8 mouse cellular contexts compared by ENCODE assay signal in genomic region chr1:181257585-181258555, GRCm38 (mm10). TPM values are rescaled to one million over a fixed set of nuclear protein-coding genes. Genes with fewer than 3 reads are reported as not detected.
DNase-seq lines count a peak whose midpoint lies in the region; TF ChIP-seq lines count a peak whose summit lies in the region.

No protein-coding gene starts in this region.

- peak; percentile 34 for DNase-seq in thymus, postnatal 0 days (ENCODE audit: low spot score)
- no peak for DNase-seq in thymus, postnatal 25 days
- peak; percentile 54 for DNase-seq in gastrocnemius, postnatal 14 days
- DNase-seq in kidney, adult 2 months = peak; percentile 78
- DNase-seq in lung, postnatal 25 days (ENCODE audit: low spot score) = peak; percentile 58
- DNase-seq in right cerebral cortex, postnatal 25 days = no peak
- no peak for DNase-seq in ovary, postnatal 10 days (ENCODE audit: low spot score)
- no peak for DNase-seq in spleen, adult 12 weeks (ENCODE audit: low spot score)

- H3K36me3 ChIP-seq in kidney, adult 2 months (ENCODE audit: control insufficient read depth, insufficient read depth, low read length) = no peaks in the 10 kb centered on the region

- H3K4me3 ChIP-seq in kidney, adult 2 months (ENCODE audit: insufficient read depth, low read depth, low read length) = no peak overlapping the region

- intact Hi-C loops in gastrocnemius, postnatal 14 days (cut with DNase I; ENCODE audit: low total_unique reads) = no loop called here

- peaks cover 27% of the 10 kb centered on the region; the same call in 1 of the 2 replicates for H3K4me1 ChIP-seq in kidney, adult 2 months (ENCODE audit: control insufficient read depth, insufficient read depth, low read length)

- WGBS in kidney, adult 2 months = 59% methylated on average over 20 of the region's 20 CpGs

- no peaks in the 10 kb centered on the region for H3K27me3 ChIP-seq in kidney, adult 2 months (replicated peaks; ENCODE audit: control insufficient read depth, insufficient read depth, low read length)

- TF ChIP-seq POLR2A in kidney, adult 2 months (IDR thresholded peaks at IDR 0.05; ENCODE audit: low read depth, low read length) = no peak

- peak overlapping the region; percentile 59 for H3K27ac ChIP-seq in kidney, adult 2 months (ENCODE audit: insufficient read depth, low read depth, low read length)

- no peak for TF ChIP-seq CTCF in kidney, adult 2 months (conservative IDR thresholded peaks at IDR 0.05; ENCODE audit: insufficient read depth, insufficient read length, low read depth, low read length)

RNA-seq across cellular contexts. Expression of gene Wdr26, which starts 46.1 kb away (rescaled TPM):
- polyA plus RNA-seq in thymus, postnatal 0 days (2015; fragmentation: Nextera tagmentation; extraction: Ambion mirVana) = 47.9 and 56.5 TPM in 2 replicates
- total RNA-seq in gastrocnemius, postnatal 14 days (2021) = 100 to 1,000 TPM in 1 of 2 experiments, 10 to 100 TPM in 1; 96.7 to 110 TPM
- 28.5 and 32.1 TPM in 2 replicates for polyA plus RNA-seq in kidney, adult 2 months (2012; rRNA removed)

Comparison
In these comparisons a context has a peak if more than half of its experiments do, and no peak if none do; other contexts are left out.
1. DNase-seq: peak in thymus, postnatal 0 days (single experiment), gastrocnemius, postnatal 14 days (single experiment), kidney, adult 2 months (single experiment) and lung, postnatal 25 days (single experiment); none in thymus, postnatal 25 days (single experiment), right cerebral cortex, postnatal 25 days (single experiment), ovary, postnatal 10 days (single experiment) and spleen, adult 12 weeks (single experiment).